Mouse (Mus musculus) ES-Bruce4 (cell line): Measurements from ENCODE around the gene Slc39a11. TPM values are rescaled to one million over a fixed set of nuclear protein-coding genes. Genes with fewer than 3 reads are reported as not detected.

ENCODE experiments used
- H3K27ac ChIP-seq: 2 replicates; pipeline ENCODE4 v1.5.1; 2012; ENCODE audit warnings: low read length, inconsistent platforms; ENCODE audit not compliant: insufficient read depth
- H3K27me3 ChIP-seq: 2 replicates; pipeline ENCODE4 v1.6.1; 2012; ENCODE audit warnings: mild to moderate bottlenecking, low read length, inconsistent platforms; ENCODE audit not compliant: control insufficient read depth, poor library complexity, insufficient read depth, severe bottlenecking
- H3K36me3 ChIP-seq: 2 replicates; pipeline ENCODE4 v1.6.1; 2012; ENCODE audit warnings: inconsistent platforms, mild to moderate bottlenecking, low read length, moderate library complexity; ENCODE audit not compliant: control insufficient read depth, poor library complexity, insufficient read depth, severe bottlenecking
- H3K4me1 ChIP-seq: one replicate; pipeline ENCODE4 v1.8.1; 2011; ENCODE audit warnings: low read length; ENCODE audit not compliant: control insufficient read depth, insufficient read depth
- H3K4me3 ChIP-seq: 2 replicates; pipeline ENCODE4 v1.5.1; 2011; ENCODE audit warnings: low read depth, mild to moderate bottlenecking, low read length
- H3K9ac ChIP-seq: 2 replicates; pipeline ENCODE4 v1.6.1; 2012; ENCODE audit warnings: low read depth, mild to moderate bottlenecking, inconsistent platforms; ENCODE audit not compliant: poor library complexity, severe bottlenecking
- H3K9me3 ChIP-seq: replicated peaks from 2 replicates; pipeline ENCODE4 v1.6.1; 2012; ENCODE audit warnings: mild to moderate bottlenecking, low read length, inconsistent platforms; ENCODE audit not compliant: control insufficient read depth, poor library complexity, insufficient read depth, severe bottlenecking
- CTCF ChIP-seq: IDR thresholded peaks from one replicate; pipeline ENCODE4 v1.8.1; 2011; ENCODE audit warnings: low read depth, low read length
- EP300 ChIP-seq: IDR thresholded peaks from 2 replicates; pipeline ENCODE4 v1.6.1; 2011; ENCODE audit warnings: low read depth, low read length; ENCODE audit not compliant: insufficient read depth
- POLR2A ChIP-seq: IDR thresholded peaks from one replicate; pipeline ENCODE4 v1.8.1; 2011; ENCODE audit warnings: low read length; ENCODE audit not compliant: insufficient read depth
- polyA plus RNA-seq: library from polyadenylated mRNA; stranded (reverse); fragments of >200 nt; gene quantifications from 2 replicates; pipeline ENCODE4 v1.2.4, GENCODE M21; 2011; ENCODE audit warnings: low read depth; ENCODE audit not compliant: missing spikeins, insufficient read depth, insufficient read length

The Slc39a11 gene
- polyA plus RNA-seq, 1 experiment, result 7.4 TPM

DNA sequence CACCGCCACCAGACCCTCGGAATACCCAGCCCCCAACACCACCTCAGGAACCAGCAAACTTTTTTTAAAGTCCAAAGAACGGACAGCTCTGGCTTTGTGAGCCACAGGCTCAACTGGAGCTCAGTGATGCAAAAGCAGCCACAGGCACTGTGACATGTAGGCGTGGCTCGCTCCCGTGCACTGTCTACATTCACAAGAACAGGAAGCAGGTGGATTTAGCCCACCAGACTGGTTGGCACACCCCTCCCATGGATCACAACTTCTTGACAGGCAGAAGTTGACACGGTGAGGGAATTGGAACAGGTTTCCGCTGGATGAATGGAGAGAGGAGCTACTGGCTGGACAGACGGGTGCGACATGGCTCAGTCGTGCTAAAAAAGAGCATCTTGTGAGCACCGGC is 93.7 kb downstream of the Slc39a11 start:
- Histone ChIP-seq H3K36me3 (no peaks in the 10 kb centered on the region), H3K4me3 (no peak overlapping the region), H3K27me3 (no peaks in the 10 kb centered on the region), H3K27ac (no peak overlapping the region), H3K4me1 (no peaks in the 10 kb centered on the region), H3K9me3 (no peaks in the 10 kb centered on the region), H3K9ac (no peak overlapping the region)
- TF ChIP-seq CTCF, result no peak
- no peak for TF ChIP-seq EP300
- no peak for TF ChIP-seq POLR2A

DNA sequence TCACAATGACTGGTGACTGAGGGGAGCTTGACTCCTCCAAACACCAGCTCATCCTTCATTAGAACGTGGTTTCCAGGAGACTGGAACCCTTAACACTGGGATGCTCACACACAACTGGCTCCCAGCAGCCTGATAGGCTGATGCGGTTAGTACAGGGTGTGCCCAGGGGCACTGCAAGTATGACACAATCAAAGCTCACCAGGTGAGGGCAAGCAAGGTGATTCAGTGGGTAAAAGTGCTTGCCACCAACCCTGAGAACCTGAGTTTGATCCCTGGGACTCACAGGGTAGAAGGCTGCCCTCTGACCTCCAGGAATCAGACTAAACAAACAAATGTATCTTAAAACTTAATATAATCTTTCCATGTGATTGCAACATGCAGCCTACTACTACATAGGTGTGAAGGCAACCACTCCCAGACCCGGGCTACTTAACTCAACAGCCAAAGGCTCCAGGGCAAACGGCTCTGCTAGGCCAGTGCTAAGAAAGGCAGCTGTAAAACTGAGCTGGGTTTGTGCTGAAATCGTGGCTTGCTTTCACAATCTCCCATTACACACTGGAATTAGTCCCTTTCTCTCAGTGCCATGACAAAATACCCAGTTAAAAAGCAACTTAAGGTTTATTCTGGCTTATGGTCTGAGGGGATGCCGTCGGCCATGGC is 95.0 kb downstream of the Slc39a11 start:
- TF ChIP-seq POLR2A, result no peak
- no peak for TF ChIP-seq EP300
- no peak for TF ChIP-seq CTCF
- no peaks in the 10 kb centered on the region for H3K4me1 ChIP-seq
- no peaks in the 10 kb centered on the region for H3K9me3 ChIP-seq
- H3K36me3 ChIP-seq, result no peaks in the 10 kb centered on the region
- no peaks in the 10 kb centered on the region for H3K27me3 ChIP-seq
- H3K4me3 ChIP-seq, result no peak overlapping the region
- H3K9ac ChIP-seq, result no peak overlapping the region
- no peak overlapping the region for H3K27ac ChIP-seq

DNA sequence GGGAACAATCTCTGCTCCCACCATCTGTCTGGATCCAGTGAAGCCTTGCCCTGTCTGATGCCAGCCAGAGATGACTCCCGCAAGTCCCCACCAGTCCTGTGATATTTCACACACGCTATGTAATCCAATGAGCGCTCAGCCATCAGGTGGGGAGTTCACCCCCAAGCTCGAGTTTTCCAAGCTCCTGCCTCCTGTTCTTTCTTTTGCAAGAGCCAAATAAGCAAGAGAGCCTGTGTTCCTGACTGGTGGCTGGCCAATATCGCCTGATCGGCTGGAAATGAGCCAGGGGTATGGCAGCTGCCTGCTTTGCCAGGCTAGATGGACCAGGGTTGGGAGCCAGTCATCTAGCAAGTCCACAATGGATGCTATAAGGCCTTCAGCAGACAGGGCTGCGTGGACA is 95.7 kb downstream of the Slc39a11 start:
- Histone ChIP-seq H3K4me3 (no peak overlapping the region), H3K9me3 (no peaks in the 10 kb centered on the region), H3K9ac (no peak overlapping the region), H3K4me1 (no peaks in the 10 kb centered on the region), H3K27ac (no peak overlapping the region), H3K27me3 (no peaks in the 10 kb centered on the region), H3K36me3 (no peaks in the 10 kb centered on the region)
- no peak for TF ChIP-seq EP300

DNA sequence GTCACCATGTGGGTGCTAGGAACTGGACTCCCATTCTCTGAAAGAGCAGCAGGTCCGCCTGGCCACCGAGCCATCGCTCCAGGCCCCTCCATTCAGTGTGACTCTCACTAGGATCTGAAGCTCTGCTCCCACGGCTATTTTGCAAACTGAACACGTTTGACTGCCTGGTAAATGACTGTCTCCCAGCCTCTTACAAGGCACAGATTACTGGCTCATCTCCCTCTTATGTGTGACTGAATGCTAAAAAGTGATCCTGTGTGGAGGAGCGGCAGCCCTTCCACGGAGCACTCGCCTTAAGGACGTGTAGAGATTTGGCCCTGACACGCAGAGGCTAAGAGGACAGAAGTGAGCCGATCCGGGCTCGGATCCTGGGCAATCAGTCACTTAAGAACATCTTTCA is 96.3 kb downstream of the Slc39a11 start:
- Histone ChIP-seq H3K4me1 (no peaks in the 10 kb centered on the region), H3K36me3 (no peaks in the 10 kb centered on the region), H3K9ac (no peak overlapping the region), H3K27me3 (no peaks in the 10 kb centered on the region), H3K27ac (no peak overlapping the region), H3K9me3 (no peaks in the 10 kb centered on the region), H3K4me3 (no peak overlapping the region)
- TF ChIP-seq CTCF, result no peak
- no peak for TF ChIP-seq EP300

DNA sequence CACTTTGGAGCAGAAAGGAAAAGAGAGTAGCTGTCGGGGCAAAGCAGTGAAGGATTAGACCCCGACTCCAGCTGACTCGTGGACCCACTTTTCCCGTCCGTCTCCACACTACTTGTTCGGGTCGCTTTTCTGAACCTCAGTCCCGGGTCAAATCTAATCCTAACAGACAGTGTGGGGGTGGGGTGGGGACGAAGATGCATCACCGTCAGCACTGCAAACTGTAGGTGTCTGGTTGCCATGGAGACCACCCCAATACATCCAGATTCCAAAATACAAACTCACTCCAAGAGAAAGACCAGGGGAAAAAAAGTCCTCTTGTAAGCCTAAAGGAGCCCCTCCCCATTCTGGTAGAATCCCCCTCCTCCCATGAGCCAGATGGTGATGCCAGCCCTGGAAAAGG is 97.3 kb downstream of the Slc39a11 start:
- Histone ChIP-seq H3K27me3 (no peaks in the 10 kb centered on the region), H3K4me3 (no peak overlapping the region), H3K4me1 (no peaks in the 10 kb centered on the region), H3K27ac (no peak overlapping the region), H3K9ac (no peak overlapping the region), H3K36me3 (no peaks in the 10 kb centered on the region), H3K9me3 (no peaks in the 10 kb centered on the region)
- no peak for TF ChIP-seq EP300
- TF ChIP-seq CTCF, result no peak
- no peak for TF ChIP-seq POLR2A

DNA sequence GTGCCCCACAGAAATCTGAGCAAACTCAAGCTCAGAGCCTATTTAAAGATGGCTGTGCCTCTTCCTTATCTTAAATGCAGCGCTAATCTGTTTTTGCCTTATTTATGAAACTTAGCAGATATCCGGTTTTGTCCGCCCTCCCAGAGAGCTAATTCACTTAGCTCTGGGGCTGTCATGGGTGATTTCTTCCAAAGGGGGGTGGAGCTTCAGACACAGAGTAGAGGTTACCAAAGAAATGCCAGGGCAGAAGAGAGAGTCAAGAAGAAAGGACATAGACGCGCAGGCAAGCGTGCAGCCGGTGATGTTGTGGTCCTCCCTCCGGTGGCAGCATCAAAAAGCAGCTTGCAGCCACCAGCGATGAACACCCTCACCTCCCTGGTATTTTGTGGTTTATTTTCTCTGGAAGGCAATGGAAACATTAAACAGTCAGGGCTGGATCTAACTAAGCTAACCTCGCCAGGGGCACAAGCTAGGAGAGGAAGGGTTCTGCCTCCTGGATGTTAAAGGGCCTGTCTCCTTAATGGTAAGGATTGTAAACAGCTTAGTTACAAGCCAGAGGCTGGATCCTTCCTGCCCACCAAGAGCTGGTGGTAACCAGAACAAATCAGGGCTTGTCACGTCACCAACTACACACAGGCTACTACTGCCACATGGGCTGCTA is 103.5 kb downstream of the Slc39a11 start:
- no peak for TF ChIP-seq CTCF
- TF ChIP-seq EP300, result no peak
- no peak for TF ChIP-seq POLR2A
- H3K4me3 ChIP-seq, result no peak overlapping the region
- H3K27ac ChIP-seq, result no peak overlapping the region
- no peaks in the 10 kb centered on the region for H3K27me3 ChIP-seq
- H3K9me3 ChIP-seq, result no peaks in the 10 kb centered on the region
- no peak overlapping the region for H3K9ac ChIP-seq
- no peaks in the 10 kb centered on the region for H3K4me1 ChIP-seq
- H3K36me3 ChIP-seq, result no peaks in the 10 kb centered on the region
